Mouse (Mus musculus) MEL (cell line): ENCODE data around the gene Map4k1.

Experiments used
- E2F4 ChIP-seq: IDR thresholded peaks from 2 replicates; pipeline ENCODE4 v1.6.1; 2011; ENCODE audit warnings: low read depth, low read length, improper control_type of control experiment, borderline replicate concordance
- POLR2AphosphoS2 ChIP-seq: IDR thresholded peaks from 2 replicates; pipeline ENCODE4 v1.6.1; 2011; ENCODE audit warnings: low read length, improper control_type of control experiment

GRCm38 (mm10) chr7:29041194-29041593 lies 59.3 kb downstream of the Map4k1 start:
- TF ChIP-seq POLR2AphosphoS2 (no peak), E2F4 (no peak)
